Mouse (Mus musculus): ENCODE measurements around the gene Vill. TPM values are rescaled to one million over a fixed set of nuclear protein-coding genes. Genes with fewer than 3 reads are reported as not detected.

Gene Vill
- 1.2 TPM for total RNA-seq (2023)

GRCm38 (mm10) chr9:119052154-119052944, at the start of gene Vill:
Gene Vill, plus strand, starts transcription at chr9:119052778.

GRCm38 (mm10) chr9:119093419-119094295, 41.1 kb downstream of the Vill start, which contains the start of gene Plcd1:
Gene Plcd1, minus strand, starts transcription at chr9:119093502.

GRCm38 (mm10) chr9:119101992-119102782, 49.6 kb downstream of the Vill start, which contains the start of gene Dlec1:
Gene Dlec1, plus strand, starts transcription at chr9:119102478.

Other genes starting within 250 kb of the Vill start
- 0.94 TPM for gene Ctdspl, start 126.3 kb upstream of the Vill start, total RNA-seq (2023)
- not detected for gene Plcd1, start 40.7 kb downstream of the Vill start, total RNA-seq (2023)
- gene Dlec1, start 49.7 kb downstream of the Vill start, total RNA-seq (2023): not detected
- gene Acaa1b, start 104.3 kb downstream of the Vill start, total RNA-seq (2023): 0.64 TPM
- not detected for gene Gm47289, start 106.4 kb downstream of the Vill start, total RNA-seq (2023)
- not detected for gene Slc22a13, start 156.3 kb downstream of the Vill start, total RNA-seq (2023)